Mouse (Mus musculus): ENCODE measurements at regions not wholly inside any gene's neighbourhood (a gene's known extent, or its start where the extent isn't known, plus 50 kb on each side); places are given as distances from the start of the nearest gene placed in this dataset.

GRCm38 (mm10) chr5:4623625-4624024, 134.2 kb downstream of the Fzd1 start:
- Histone ChIP-seq H3K9ac (ENCODE audit: low read depth, low read length) (no peak overlapping the region), H3K27ac (ENCODE audit: low read depth, low read length) (no peak overlapping the region), H3K36me3 (ENCODE audit: control insufficient read depth, insufficient read depth) (no peaks in the 10 kb centered on the region), H3K4me1 (replicated peaks; ENCODE audit: control insufficient read depth, insufficient read depth, low read length) (no peaks in the 10 kb centered on the region), H3K4me2 (replicated peaks; ENCODE audit: low read depth) (no peak overlapping the region), H3K9me3 (ENCODE audit: control insufficient read depth) (no peaks in the 10 kb centered on the region), H3K4me3 (ENCODE audit: low read depth, low read length) (no peak overlapping the region), H3K27me3 (replicated peaks; ENCODE audit: control insufficient read depth, insufficient read depth, low read length) (no peaks in the 10 kb centered on the region)
- 60% methylated on average over 4 of the region's 4 CpGs for WGBS
- ATAC-seq, result no peak
- no peak for TF ChIP-seq CTCF (IDR thresholded peaks at IDR 0.05; ENCODE audit: low read depth)

- no peak overlapping the region for H3K9ac ChIP-seq (ENCODE audit: low read depth, low read length)
- ATAC-seq, result no peak
- no peak for TF ChIP-seq CTCF (IDR thresholded peaks at IDR 0.05; ENCODE audit: low read depth)
- 62% methylated on average over 4 of the region's 4 CpGs for WGBS
- H3K27me3 ChIP-seq (replicated peaks; ENCODE audit: control insufficient read depth, insufficient read depth, low read length), result no peaks in the 10 kb centered on the region
- H3K4me2 ChIP-seq (replicated peaks; ENCODE audit: low read depth), result no peak overlapping the region
- H3K36me3 ChIP-seq (ENCODE audit: control insufficient read depth, insufficient read depth), result no peaks in the 10 kb centered on the region
- no peaks in the 10 kb centered on the region for H3K4me1 ChIP-seq (replicated peaks; ENCODE audit: control insufficient read depth, insufficient read depth, low read length)
- no peak overlapping the region for H3K27ac ChIP-seq (ENCODE audit: low read depth, low read length)
- no peak overlapping the region for H3K4me3 ChIP-seq (ENCODE audit: low read depth, low read length)
- no peaks in the 10 kb centered on the region for H3K9me3 ChIP-seq (ENCODE audit: control insufficient read depth)
Observed at GRCm38 (mm10) chr5:4620513-4621210, 137.2 kb downstream of the Fzd1 start.

GRCm38 (mm10) chr5:4615233-4615632, 142.6 kb downstream of the Fzd1 start:
- no peak overlapping the region for H3K27ac ChIP-seq (ENCODE audit: low read depth, low read length)
- no peak overlapping the region for H3K4me3 ChIP-seq (ENCODE audit: low read depth, low read length)
- ATAC-seq, result no peak
- no peaks in the 10 kb centered on the region for H3K36me3 ChIP-seq (ENCODE audit: control insufficient read depth, insufficient read depth)
- no peaks in the 10 kb centered on the region for H3K4me1 ChIP-seq (replicated peaks; ENCODE audit: control insufficient read depth, insufficient read depth, low read length)
- H3K9me3 ChIP-seq (ENCODE audit: control insufficient read depth), result no peaks in the 10 kb centered on the region
- no peak for TF ChIP-seq CTCF (IDR thresholded peaks at IDR 0.05; ENCODE audit: low read depth)
- 83% methylated on average over 2 of the region's 2 CpGs for WGBS
- H3K9ac ChIP-seq (ENCODE audit: low read depth, low read length), result no peak overlapping the region
- no peaks in the 10 kb centered on the region for H3K27me3 ChIP-seq (replicated peaks; ENCODE audit: control insufficient read depth, insufficient read depth, low read length)
- H3K4me2 ChIP-seq (replicated peaks; ENCODE audit: low read depth), result no peak overlapping the region

GRCm38 (mm10) chr5:4597471-4597870, 160.4 kb downstream of the Fzd1 start:
- no peaks in the 10 kb centered on the region for H3K36me3 ChIP-seq (ENCODE audit: control insufficient read depth, insufficient read depth)

GRCm38 (mm10) chr5:4595010-4595409, 162.8 kb downstream of the Fzd1 start:
- no peak overlapping the region for H3K27ac ChIP-seq (ENCODE audit: low read depth, low read length)
- H3K36me3 ChIP-seq (ENCODE audit: control insufficient read depth, insufficient read depth), result no peaks in the 10 kb centered on the region
- ATAC-seq, result no peak
- no peak for TF ChIP-seq CTCF (IDR thresholded peaks at IDR 0.05; ENCODE audit: low read depth)
- H3K9me3 ChIP-seq (ENCODE audit: control insufficient read depth), result no peaks in the 10 kb centered on the region
- no peaks in the 10 kb centered on the region for H3K27me3 ChIP-seq (replicated peaks; ENCODE audit: control insufficient read depth, insufficient read depth, low read length)
- H3K4me2 ChIP-seq (replicated peaks; ENCODE audit: low read depth), result no peak overlapping the region
- H3K4me1 ChIP-seq (replicated peaks; ENCODE audit: control insufficient read depth, insufficient read depth, low read length), result no peaks in the 10 kb centered on the region
- WGBS, result 52% methylated on average over 2 of the region's 2 CpGs
- no peak overlapping the region for H3K4me3 ChIP-seq (ENCODE audit: low read depth, low read length)
- H3K9ac ChIP-seq (ENCODE audit: low read depth, low read length), result no peak overlapping the region

More at GRCm38 (mm10) chr5:4597471-4597870, 160.4 kb downstream of the Fzd1 start:
- 83% methylated on average over 3 of the region's 3 CpGs for WGBS
- Histone ChIP-seq H3K4me3 (ENCODE audit: low read depth, low read length) (no peak overlapping the region), H3K9me3 (ENCODE audit: control insufficient read depth) (no peaks in the 10 kb centered on the region), H3K27ac (ENCODE audit: low read depth, low read length) (no peak overlapping the region), H3K27me3 (replicated peaks; ENCODE audit: control insufficient read depth, insufficient read depth, low read length) (no peaks in the 10 kb centered on the region), H3K4me1 (replicated peaks; ENCODE audit: control insufficient read depth, insufficient read depth, low read length) (no peaks in the 10 kb centered on the region), H3K4me2 (replicated peaks; ENCODE audit: low read depth) (no peak overlapping the region), H3K9ac (ENCODE audit: low read depth, low read length) (no peak overlapping the region)
- ATAC-seq, result no peak
- no peak for TF ChIP-seq CTCF (IDR thresholded peaks at IDR 0.05; ENCODE audit: low read depth)

- Histone ChIP-seq H3K36me3 (ENCODE audit: control insufficient read depth, insufficient read depth) (no peaks in the 10 kb centered on the region), H3K4me1 (replicated peaks; ENCODE audit: control insufficient read depth, insufficient read depth, low read length) (no peaks in the 10 kb centered on the region), H3K4me3 (ENCODE audit: low read depth, low read length) (no peak overlapping the region), H3K9me3 (ENCODE audit: control insufficient read depth) (no peaks in the 10 kb centered on the region), H3K9ac (ENCODE audit: low read depth, low read length) (no peak overlapping the region), H3K27ac (ENCODE audit: low read depth, low read length) (no peak overlapping the region), H3K4me2 (replicated peaks; ENCODE audit: low read depth) (no peak overlapping the region), H3K27me3 (replicated peaks; ENCODE audit: control insufficient read depth, insufficient read depth, low read length) (no peaks in the 10 kb centered on the region)
- TF ChIP-seq CTCF (IDR thresholded peaks at IDR 0.05; ENCODE audit: low read depth), result no peak
- no peak for ATAC-seq
- 62% methylated on average over 2 of the region's 2 CpGs for WGBS
Observed at GRCm38 (mm10) chr5:4594562-4594961, 163.3 kb downstream of the Fzd1 start.

All from intestine, postnatal 0 days (tissue).